Mouse (Mus musculus) kidney, embryonic 16.5 days (tissue): Measurements from ENCODE around the gene Scgb2b20. TPM values are rescaled to one million over a fixed set of nuclear protein-coding genes. Genes with fewer than 3 reads are reported as not detected.
"Not testable (repeated sequence)": the region's sequence is repeated elsewhere in the genome, so short reads cannot be mapped to it uniquely, and the experiment has no call there.

Experiments used
- ATAC-seq: fragments of 200-750 bp; cut with Nextera tagmentation; 2 replicates; pipeline ENCODE4 v1.8.0; 2017; ENCODE audit warnings: moderate TSS enrichment; ENCODE audit not compliant: low FRiP score, low TSS enrichment
- H3K27ac ChIP-seq: fragments of 300-500 bp; sonication (generic); 2 replicates; pipeline ENCODE4 v1.5.1; 2014; ENCODE audit warnings: low read length
- H3K27me3 ChIP-seq: fragments of 300-500 bp; sonication (generic); 2 replicates; pipeline ENCODE4 v1.6.1; 2014; ENCODE audit warnings: low read length, control low read depth, mixed read lengths; ENCODE audit not compliant: insufficient read depth
- H3K36me3 ChIP-seq: fragments of 300-500 bp; sonication (generic); 2 replicates; pipeline ENCODE4 v1.6.1; 2014; ENCODE audit warnings: low read length, control low read depth, mixed read lengths; ENCODE audit not compliant: insufficient read depth
- H3K4me1 ChIP-seq: fragments of 300-500 bp; sonication (generic); 2 replicates; pipeline ENCODE4 v1.6.1; 2014; ENCODE audit warnings: low read length, control low read depth, mixed read lengths; ENCODE audit not compliant: insufficient read depth
- H3K4me2 ChIP-seq: fragments of 300-500 bp; sonication (generic); replicated peaks from 2 replicates; pipeline ENCODE4 v1.6.1; 2014; ENCODE audit warnings: low read depth, low read length
- H3K4me3 ChIP-seq: fragments of 300-500 bp; sonication (generic); 2 replicates; pipeline ENCODE4 v1.5.1; 2014; ENCODE audit warnings: mild to moderate bottlenecking, low read length
- H3K9ac ChIP-seq: fragments of 300-500 bp; sonication (generic); replicated peaks from 2 replicates; pipeline ENCODE4 v1.6.1; 2014; ENCODE audit warnings: low read length
- H3K9me3 ChIP-seq: fragments of 300-500 bp; sonication (generic); 2 replicates; pipeline ENCODE4 v1.6.1; 2016; ENCODE audit warnings: low read length, control low read depth
- WGBS: fragments of 180-500 bp; shearing (Covaris S2); extraction: QIAGEN DNeasy Blood & Tissue Kit; methylation state at CpG from one replicate; pipeline ENCODE4 v1.1.7; 2014; 5-methylcytosine and 5-hydroxymethylcytosine counted together
- polyA plus RNA-seq: library from polyadenylated mRNA; unstranded; fragments of >200 nt; fragmentation: Nextera tagmentation; extraction: Ambion mirVana; gene quantifications from 2 replicates; pipeline ENCODE4 v1.2.1, GENCODE M21; 2015

Gene Scgb2b20
- polyA plus RNA-seq = not detected in 2 replicates

GRCm38 (mm10) chr7:33366222-33366621, at the start of gene Scgb2b20:
Gene Scgb2b20, minus strand, starts transcription at chr7:33366322.
- not testable (repeated sequence) for H3K36me3 ChIP-seq, H3K9ac ChIP-seq, H3K4me1 ChIP-seq, ATAC-seq, H3K4me2 ChIP-seq, H3K27me3 ChIP-seq, H3K9me3 ChIP-seq, H3K27ac ChIP-seq, H3K4me3 ChIP-seq
- 79% methylated on average over 2 of the region's 2 CpGs for WGBS

- H3K9ac ChIP-seq, H3K27ac ChIP-seq, H3K36me3 ChIP-seq, H3K4me2 ChIP-seq, H3K4me3 ChIP-seq, H3K4me1 ChIP-seq, ATAC-seq, H3K27me3 ChIP-seq: not testable (repeated sequence)
- 58% methylated on average over 1 of the region's 1 CpGs for WGBS
- H3K9me3 ChIP-seq = peaks cover 12% of the 10 kb centered on the region
Measured at GRCm38 (mm10) chr7:33409681-33410080, 43.6 kb upstream of the Scgb2b20 start.

- Histone ChIP-seq H3K4me3 (no peak overlapping the region), H3K27me3 (no peaks in the 10 kb centered on the region), H3K4me1 (no peaks in the 10 kb centered on the region), H3K9ac (no peak overlapping the region), H3K36me3 (no peaks in the 10 kb centered on the region), H3K27ac (no peak overlapping the region), H3K9me3 (peaks cover 17% of the 10 kb centered on the region), H3K4me2 (no peak overlapping the region)
- ATAC-seq = no peak
- 79% methylated on average over 1 of the region's 1 CpGs for WGBS
Measured at GRCm38 (mm10) chr7:33401650-33402049, 35.5 kb upstream of the Scgb2b20 start.

GRCm38 (mm10) chr7:33399749-33400148, 33.6 kb upstream of the Scgb2b20 start:
- H3K9ac ChIP-seq = not testable (repeated sequence)

GRCm38 (mm10) chr7:33372934-33373333, 6.8 kb upstream of the Scgb2b20 start, which contains the start of gene Scgb1b20:
Gene Scgb1b20, plus strand, starts transcription at chr7:33373234.
- 81% methylated on average over 4 of the region's 4 CpGs for WGBS

More at GRCm38 (mm10) chr7:33399749-33400148, 33.6 kb upstream of the Scgb2b20 start:
- not testable (repeated sequence) for H3K27ac ChIP-seq, ATAC-seq, H3K4me1 ChIP-seq, H3K36me3 ChIP-seq, H3K4me2 ChIP-seq, H3K4me3 ChIP-seq, H3K27me3 ChIP-seq
- peaks cover 17% of the 10 kb centered on the region for H3K9me3 ChIP-seq

More at GRCm38 (mm10) chr7:33372934-33373333, 6.8 kb upstream of the Scgb2b20 start, which contains the start of gene Scgb1b20:
- not testable (repeated sequence) for H3K9me3 ChIP-seq, H3K36me3 ChIP-seq, H3K27me3 ChIP-seq, H3K4me1 ChIP-seq, H3K27ac ChIP-seq, ATAC-seq, H3K9ac ChIP-seq, H3K4me3 ChIP-seq, H3K4me2 ChIP-seq

Other genes with a start within 250 kb of the Scgb2b20 start
- not detected in 2 replicates for gene Scgb2b18, start 192.5 kb downstream of the Scgb2b20 start, polyA plus RNA-seq
- gene Scgb1b18, start 180.8 kb downstream of the Scgb2b20 start, polyA plus RNA-seq = not detected in 2 replicates
- gene Scgb2b19, start 86.0 kb downstream of the Scgb2b20 start, polyA plus RNA-seq = not detected in 2 replicates
- not detected in 2 replicates for gene Scgb1b19, start 79.0 kb downstream of the Scgb2b20 start, polyA plus RNA-seq
- not detected in 2 replicates for gene Scgb1b20, start 6.9 kb upstream of the Scgb2b20 start, polyA plus RNA-seq
- not detected in 2 replicates for gene Scgb2b21, start 154.1 kb upstream of the Scgb2b20 start, polyA plus RNA-seq